Mouse (Mus musculus) cerebellum, postnatal 10 days (tissue): ENCODE measurements at regions not wholly inside any gene's neighbourhood (a gene's known extent, or its start where the extent isn't known, plus 50 kb on each side); places are given as distances from the start of the nearest gene placed in this dataset.

Experiments
- DNase-seq, 2 experiments: peaks; one replicate each; pipeline ENCODE4 v3.0.0; 2021; ENCODE audit warnings: mixed read lengths in 2 of 2

DNA sequence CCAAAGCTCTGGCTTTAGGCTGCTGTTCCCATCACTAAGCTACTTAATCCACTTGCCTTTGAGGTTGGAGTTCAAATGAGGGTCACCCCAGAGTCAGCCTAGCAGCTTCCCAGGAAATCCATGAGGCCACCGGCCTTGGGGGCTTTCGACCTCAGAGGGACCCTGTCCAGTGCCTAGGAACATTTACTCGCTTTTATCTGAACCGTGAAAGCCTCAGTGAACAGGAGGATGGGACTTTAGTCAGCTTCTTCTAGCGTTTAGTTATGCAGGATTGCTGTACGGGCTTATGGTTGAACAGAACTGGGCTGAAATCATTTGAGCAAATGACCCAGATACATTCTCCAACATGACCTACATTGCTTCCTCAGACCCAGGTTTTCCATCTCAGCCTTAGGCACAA, 174.9 kb downstream of the Parm1 start:
- no peak for DNase-seq

DNA sequence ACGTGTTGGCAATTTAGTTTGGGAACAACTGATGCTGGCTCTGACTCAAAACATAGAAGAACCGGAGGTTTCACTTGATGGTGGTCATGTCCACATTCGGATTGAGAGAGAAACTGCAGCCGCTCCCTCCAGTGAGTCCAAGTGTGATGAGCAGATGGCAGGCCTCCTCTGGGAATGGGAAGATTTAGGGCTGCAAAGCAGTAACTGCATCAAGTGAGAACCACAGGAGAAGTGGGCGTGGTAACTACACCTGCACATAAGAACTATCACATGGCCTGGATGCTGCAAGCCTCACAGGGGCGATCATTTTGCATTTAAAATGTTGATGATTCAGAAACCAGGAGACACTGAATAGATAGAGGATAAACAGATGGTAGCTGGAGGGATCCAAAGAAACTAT, 161.3 kb downstream of the Parm1 start:
- peak; percentile 7 to 16 for DNase-seq
